Mouse (Mus musculus): ENCODE data around the gene Man2c1. TPM values are rescaled to one million over a fixed set of nuclear protein-coding genes. Genes with fewer than 3 reads are reported as not detected.

Man2c1 gene
- total RNA-seq (2023) = 100 to 1,000 TPM; 181 to 185 TPM

DNA sequence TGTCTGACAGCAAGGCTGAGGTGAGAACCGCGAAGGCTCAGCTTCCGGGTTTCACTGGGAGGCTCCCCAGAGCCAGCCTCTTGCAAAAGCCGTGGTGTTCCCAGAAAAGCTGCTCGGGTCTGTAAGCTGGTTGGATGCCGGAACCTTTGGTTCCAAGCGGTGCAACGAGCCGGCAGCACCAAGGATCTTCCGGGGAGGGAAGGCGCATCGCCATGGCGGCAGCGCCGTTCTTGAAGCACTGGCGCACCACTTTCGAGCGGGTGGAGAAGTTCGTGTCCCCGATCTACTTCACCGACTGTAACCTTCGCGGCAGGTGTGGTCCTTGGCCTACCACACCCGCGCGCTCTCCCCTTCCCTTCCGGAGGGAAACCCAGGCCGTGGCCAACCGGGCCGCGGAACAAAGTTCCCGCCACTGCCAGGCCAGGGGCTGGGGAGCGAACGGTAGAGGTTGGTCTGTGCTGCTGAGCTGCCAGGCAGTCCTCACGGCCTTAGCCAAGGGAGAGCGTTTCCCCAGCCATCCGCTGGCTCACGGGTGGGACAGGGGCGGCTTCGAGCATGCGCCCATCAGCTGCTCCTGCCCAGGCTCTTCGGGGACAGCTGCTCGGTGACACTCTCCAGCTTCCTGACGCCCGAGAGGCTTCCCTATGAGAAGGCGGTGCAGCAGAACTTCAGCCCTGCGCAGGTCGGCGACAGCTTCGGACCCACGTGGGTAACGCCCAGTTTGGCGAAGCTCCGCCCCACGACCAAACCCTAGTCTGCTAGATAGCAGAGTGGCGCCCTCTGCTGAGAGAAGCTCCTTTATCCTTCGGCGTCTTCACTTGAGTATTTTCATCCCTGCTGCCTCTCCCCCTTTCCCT, at the start of gene Man2c1:
TSS of gene Man2c1 (plus strand) at position 114 of the 857 bp plus-strand sequence.

DNA sequence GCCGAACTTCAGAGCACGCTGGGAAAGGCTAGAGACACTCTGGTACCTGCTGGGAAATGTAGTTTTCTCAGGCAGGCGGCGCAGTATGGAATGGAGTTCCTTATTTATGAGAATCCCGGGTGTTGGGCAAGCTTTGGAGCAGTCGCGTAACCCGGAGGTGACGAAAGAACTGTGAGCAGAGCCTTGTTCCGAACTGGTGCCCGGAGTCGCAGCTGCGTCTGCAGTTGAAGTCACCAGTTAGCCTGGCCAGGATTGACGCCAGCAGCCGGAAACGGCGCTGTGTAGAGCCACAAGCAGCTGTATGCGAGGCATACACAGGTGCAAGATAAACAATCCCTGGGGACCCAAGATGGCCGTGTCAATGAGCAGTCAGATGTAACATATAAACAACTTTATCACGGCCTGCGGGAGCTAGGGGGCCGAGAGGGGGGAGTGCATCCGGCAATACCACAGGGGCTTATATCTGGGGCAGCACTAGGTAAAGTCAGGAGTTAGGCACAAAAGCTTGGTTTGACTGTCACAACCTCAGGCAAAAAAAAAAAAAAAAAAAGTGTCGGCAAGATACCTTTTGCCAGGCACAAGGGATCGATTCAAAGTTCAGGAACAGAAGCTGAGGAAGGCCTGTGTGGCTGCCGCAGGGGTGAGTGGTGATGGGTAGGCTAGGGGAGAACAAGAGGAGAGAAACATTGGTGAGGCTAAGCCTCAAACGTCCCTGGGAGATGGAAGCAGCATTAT, 17.8 kb downstream of the Man2c1 start, which contains the start of gene Neil1:
TSS of gene Neil1 (minus strand) at position 162 of the 735 bp plus-strand sequence.

DNA sequence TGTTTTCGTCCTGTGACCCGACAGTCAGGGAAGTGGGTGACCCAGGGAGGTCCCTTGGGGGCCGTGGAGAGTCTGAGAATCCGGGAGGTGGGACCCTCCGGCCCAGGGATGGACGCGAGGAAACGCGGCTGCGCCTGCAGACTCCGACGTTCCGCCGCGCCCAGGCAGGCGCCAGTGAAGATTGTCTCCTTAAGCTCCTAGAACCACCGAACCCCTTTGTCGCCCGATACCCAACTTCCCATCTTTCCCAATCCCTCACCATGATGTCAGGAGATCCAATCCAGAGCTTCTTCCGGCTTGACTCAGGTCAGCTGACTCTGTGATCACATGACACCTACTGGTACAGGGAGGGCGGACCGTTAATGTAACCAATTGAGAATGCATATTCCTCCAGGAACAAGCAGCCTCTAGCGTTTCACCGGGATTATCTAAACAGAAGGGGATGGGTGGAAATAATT, 27.6 kb downstream of the Man2c1 start, which contains the start of gene Commd4:
TSS of gene Commd4 (minus strand) at position 319 of the 458 bp plus-strand sequence.

Other genes starting within 250 kb of the Man2c1 start
- gene Snx33, start 202.3 kb upstream of the Man2c1 start, total RNA-seq (2023) = 10 to 100 TPM; 16.2 to 17.5 TPM
- gene Imp3, start 193.2 kb upstream of the Man2c1 start, total RNA-seq (2023) = 100 to 1,000 TPM; 101 to 103 TPM
- gene Snupn, start 179.8 kb upstream of the Man2c1 start, total RNA-seq (2023) = 10 to 100 TPM in 1 of 2 experiments, 1 to 10 TPM in 1; 8.5 to 10.6 TPM
- gene Ptpn9, start 135.8 kb upstream of the Man2c1 start, total RNA-seq (2023) = 10 to 100 TPM; 11.5 to 15.7 TPM
- gene Sin3a, start 58.6 kb upstream of the Man2c1 start, total RNA-seq (2023) = 100 to 1,000 TPM in 1 of 2 experiments, 10 to 100 TPM in 1; 95.5 to 116 TPM
- 10 to 100 TPM; 26.2 to 29.5 TPM for gene Neil1, start 17.6 kb downstream of the Man2c1 start, total RNA-seq (2023)
- 10 to 100 TPM; 90.7 to 93.6 TPM for gene Commd4, start 27.6 kb downstream of the Man2c1 start, total RNA-seq (2023)
- not detected for gene Trcg1, start 105.9 kb downstream of the Man2c1 start, total RNA-seq (2023)
- 10 to 100 TPM; 67.7 to 73.0 TPM for gene 1700017B05Rik, start 131.9 kb downstream of the Man2c1 start, total RNA-seq (2023)